Mouse (Mus musculus) central nervous system, embryonic 11.5 days (tissue): ENCODE data around the gene Fbxl3. TPM values are rescaled to one million over a fixed set of nuclear protein-coding genes. Genes with fewer than 3 reads are reported as not detected.

Experiments used
- polyA plus RNA-seq: library from polyadenylated mRNA; depleted of rRNA; stranded (reverse); fragments of >200 nt; gene quantifications from 2 replicates; pipeline ENCODE4 v1.2.3, GENCODE M21; 2012; rRNA removed

Gene Fbxl3
- polyA plus RNA-seq: 61.3 and 74.0 TPM in 2 replicates

GRCm38 (mm10) chr14:103099238-103099933 is at the start of gene Fbxl3:
TSS of gene Fbxl3 (minus strand) at chr14:103099566.

GRCm38 (mm10) chr14:103069864-103070611 is 29.3 kb downstream of the Fbxl3 start, which contains the start of gene Cln5:
TSS of gene Cln5 (plus strand) at chr14:103070216.

GRCm38 (mm10) chr14:103046677-103047076 is 52.7 kb downstream of the Fbxl3 start, which contains the start of gene Acod1:
TSS of gene Acod1 (plus strand) at chr14:103046977.

Other genes with a start within 250 kb of the Fbxl3 start
- gene Kctd12, start 116.9 kb downstream of the Fbxl3 start, polyA plus RNA-seq: 11.7 and 33.4 TPM in 2 replicates
- gene Acod1, start 52.6 kb downstream of the Fbxl3 start, polyA plus RNA-seq: 0.02 and 0.05 TPM in 2 replicates
- 8.5 and 14.6 TPM in 2 replicates for gene Cln5, start 29.4 kb downstream of the Fbxl3 start, polyA plus RNA-seq
- 42.1 and 58.6 TPM in 2 replicates for gene Mycbp2, start 247.2 kb upstream of the Fbxl3 start, polyA plus RNA-seq